Mouse (Mus musculus) fat pad, adult 2 months (tissue): ENCODE measurements at regions not wholly inside any gene's neighbourhood (a gene's known extent, or its start where the extent isn't known, plus 50 kb on each side); places are given as distances from the start of the nearest gene placed in this dataset.
A peak's percentile ranks its signal among the peaks of the same experiment; 100 is the strongest.

Experiments used
- DNase-seq: peaks from one replicate; pipeline ENCODE4 v3.0.0-alpha.2; 2011; ENCODE audit warnings: low read depth, low spot score; ENCODE audit errors: extremely low read depth

GRCm38 (mm10) chr1:43882576-43882975 lies 50.9 kb upstream of the Tpp2 start:
- DNase-seq: no peak

- DNase-seq: no peak
Measured at GRCm38 (mm10) chr1:43880396-43880795, 52.8 kb upstream of the Uxs1 start.

GRCm38 (mm10) chr1:43879896-43880295 lies 52.3 kb upstream of the Uxs1 start:
- no peak for DNase-seq

- DNase-seq: peak; percentile 61
Measured at GRCm38 (mm10) chr1:43879163-43879562, 51.6 kb upstream of the Uxs1 start.

- DNase-seq: no peak
Measured at GRCm38 (mm10) chr1:43878163-43878562, 50.6 kb upstream of the Uxs1 start.

- no peak for DNase-seq
Measured at GRCm38 (mm10) chr1:43877704-43878103, 50.1 kb upstream of the Uxs1 start.
